Comparison of ENCODE assay signal across 8 mouse cellular contexts in the genomic region with DNA sequence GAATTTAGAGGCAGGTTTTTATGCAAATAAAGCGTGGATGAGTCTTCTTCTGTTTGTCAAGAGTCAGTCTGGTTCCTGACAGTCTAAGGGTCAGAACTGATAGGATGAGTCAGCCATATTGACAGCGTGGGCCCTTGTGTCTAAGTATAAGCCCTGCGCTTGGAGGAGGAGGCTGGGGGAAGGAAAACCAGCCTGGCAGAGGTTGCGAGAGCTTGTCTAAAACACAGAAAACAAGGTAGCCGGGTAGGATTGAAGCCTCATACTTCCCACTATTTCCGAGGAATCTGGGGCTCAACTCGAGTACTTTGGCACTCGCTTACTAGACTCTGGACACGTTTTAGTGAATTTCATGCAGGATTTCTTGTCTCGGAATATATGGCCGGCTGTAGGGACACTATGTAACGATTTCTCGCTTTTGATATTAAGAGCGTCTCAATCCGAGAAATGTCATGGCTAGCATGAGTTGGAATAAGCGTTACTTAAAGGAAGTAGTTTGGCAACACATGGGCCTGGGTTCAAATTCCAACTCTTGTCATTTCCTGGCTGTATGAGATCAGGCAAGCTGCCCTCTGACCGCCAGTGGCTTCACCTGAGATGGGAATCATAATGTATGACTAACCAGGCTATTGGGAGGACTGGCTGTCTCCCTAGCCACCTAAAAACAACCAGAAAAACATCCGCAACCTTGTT. TPM values are rescaled to one million over a fixed set of nuclear protein-coding genes. Genes with fewer than 3 reads are reported as not detected.
A peak's percentile ranks its signal among the peaks of the same experiment; 100 is the strongest.
DNase-seq lines count a peak whose midpoint lies in the region; ATAC-seq and TF ChIP-seq lines count a peak whose summit lies in the region.

No protein-coding gene starts in this region.

- no peak overlapping the region for H3K4me3 ChIP-seq in hindbrain, embryonic 13.5 days
- H3K4me3 ChIP-seq in hindbrain, embryonic 10.5 days, result no peak overlapping the region
- H3K4me3 ChIP-seq in neural tube, embryonic 13.5 days, result no peak overlapping the region
- no peak overlapping the region for H3K4me3 ChIP-seq in hindbrain, postnatal 0 days (ENCODE audit: low read length)
- H3K4me3 ChIP-seq in stomach, embryonic 16.5 days (replicated peaks; ENCODE audit: low read length), result no peak overlapping the region

- H3K9ac ChIP-seq in hindbrain, embryonic 13.5 days, result no peak overlapping the region
- no peak overlapping the region for H3K9ac ChIP-seq in neural tube, embryonic 13.5 days
- no peak overlapping the region for H3K9ac ChIP-seq in hindbrain, postnatal 0 days (replicated peaks; ENCODE audit: low read length)
- H3K9ac ChIP-seq in stomach, embryonic 16.5 days (ENCODE audit: low read length), result no peak overlapping the region

- DNase-seq in hindbrain, embryonic 10.5 days (ENCODE audit: low spot score), result no peak
- DNase-seq in neural tube, embryonic 10.5 days (ENCODE audit: extremely low spot score, low spot score), result no peak
- DNase-seq in hindbrain, postnatal 0 days (ENCODE audit: low spot score), result peak; percentile 53
- DNase-seq in adrenal gland, adult 18-20 months (ENCODE audit: low spot score in 2 of 2), result no peak
- no peak for DNase-seq in spleen, postnatal 14 days (ENCODE audit: low spot score in 2 of 2)

- H3K4me1 ChIP-seq in hindbrain, embryonic 13.5 days (replicated peaks), result peaks cover 9% of the 10 kb centered on the region
- H3K4me1 ChIP-seq in hindbrain, embryonic 10.5 days (replicated peaks), result no peaks in the 10 kb centered on the region
- H3K4me1 ChIP-seq in neural tube, embryonic 13.5 days (replicated peaks), result peaks cover 20% of the 10 kb centered on the region
- peaks cover 3% of the 10 kb centered on the region; the same call in 1 of the 2 replicates for H3K4me1 ChIP-seq in hindbrain, postnatal 0 days (ENCODE audit: insufficient read depth, low read length)
- 0 out of 2 replicates have a peak, but pooled peaks cover 2% of the 10 kb centered on the region for H3K4me1 ChIP-seq in stomach, embryonic 16.5 days (ENCODE audit: control insufficient read depth, insufficient read depth, low read length)

- peak overlapping the region; percentile 45 for H3K27ac ChIP-seq in hindbrain, embryonic 13.5 days
- no peak overlapping the region for H3K27ac ChIP-seq in hindbrain, embryonic 10.5 days
- H3K27ac ChIP-seq in neural tube, embryonic 13.5 days (replicated peaks), result peak overlapping the region; percentile 72
- H3K27ac ChIP-seq in hindbrain, postnatal 0 days, result peak overlapping the region; percentile 54; the same call in 1 of the 2 replicates
- H3K27ac ChIP-seq in stomach, embryonic 16.5 days (ENCODE audit: low read length), result peak overlapping the region; percentile 63

- no peaks in the 10 kb centered on the region for H3K9me3 ChIP-seq in hindbrain, embryonic 13.5 days
- H3K9me3 ChIP-seq in hindbrain, embryonic 10.5 days, result no peaks in the 10 kb centered on the region
- H3K9me3 ChIP-seq in neural tube, embryonic 13.5 days, result no peaks in the 10 kb centered on the region
- H3K9me3 ChIP-seq in hindbrain, postnatal 0 days (ENCODE audit: low read length), result no peaks in the 10 kb centered on the region
- H3K9me3 ChIP-seq in stomach, embryonic 16.5 days (replicated peaks; ENCODE audit: control insufficient read depth, low read length), result no peaks in the 10 kb centered on the region

- no peak for TF ChIP-seq CTCF in hindbrain, postnatal 0 days (IDR thresholded peaks at IDR 0.05; ENCODE audit: low read depth)

- H3K4me2 ChIP-seq in hindbrain, embryonic 13.5 days, result no peak overlapping the region
- H3K4me2 ChIP-seq in neural tube, embryonic 13.5 days, result no peak overlapping the region
- H3K4me2 ChIP-seq in hindbrain, postnatal 0 days (ENCODE audit: low read depth, low read length), result peak overlapping the region; percentile 34
- H3K4me2 ChIP-seq in stomach, embryonic 16.5 days (ENCODE audit: low read depth, low read length), result no peak overlapping the region

- no peaks in the 10 kb centered on the region for H3K36me3 ChIP-seq in hindbrain, embryonic 13.5 days
- no peaks in the 10 kb centered on the region for H3K36me3 ChIP-seq in hindbrain, embryonic 10.5 days
- no peaks in the 10 kb centered on the region for H3K36me3 ChIP-seq in neural tube, embryonic 13.5 days
- no peaks in the 10 kb centered on the region for H3K36me3 ChIP-seq in hindbrain, postnatal 0 days (ENCODE audit: insufficient read depth, low read length)
- no peaks in the 10 kb centered on the region for H3K36me3 ChIP-seq in stomach, embryonic 16.5 days (ENCODE audit: control insufficient read depth, insufficient read depth, low read length)

- no peaks in the 10 kb centered on the region for H3K27me3 ChIP-seq in hindbrain, embryonic 13.5 days
- H3K27me3 ChIP-seq in hindbrain, embryonic 10.5 days (ENCODE audit: insufficient read depth, poor library complexity, severe bottlenecking), result no peaks in the 10 kb centered on the region
- no peaks in the 10 kb centered on the region for H3K27me3 ChIP-seq in neural tube, embryonic 13.5 days
- H3K27me3 ChIP-seq in hindbrain, postnatal 0 days (ENCODE audit: insufficient read depth, low read length), result no peaks in the 10 kb centered on the region
- H3K27me3 ChIP-seq in stomach, embryonic 16.5 days (ENCODE audit: control insufficient read depth, insufficient read depth, low read length), result no peaks in the 10 kb centered on the region

- 92% methylated on average over 18 of the region's 18 CpGs for WGBS in hindbrain, embryonic 13.5 days
- 91% methylated on average over 18 of the region's 18 CpGs for WGBS in hindbrain, embryonic 10.5 days
- WGBS in neural tube, embryonic 13.5 days, result 87% methylated on average over 18 of the region's 18 CpGs
- WGBS in hindbrain, postnatal 0 days, result 73% methylated on average over 18 of the region's 18 CpGs
- WGBS in stomach, embryonic 16.5 days, result 84% methylated on average over 18 of the region's 18 CpGs

- ATAC-seq in hindbrain, embryonic 13.5 days (ENCODE audit: low FRiP score), result no peak
- no peak for ATAC-seq in neural tube, embryonic 13.5 days (ENCODE audit: low read depth)
- ATAC-seq in hindbrain, postnatal 0 days, result peak; percentile 25; the same call in 1 of the 2 replicates
- 0 out of 2 replicates have a peak, but pooled peaks have one; percentile 16 for ATAC-seq in stomach, embryonic 16.5 days (ENCODE audit: insufficient read depth, low FRiP score)

RNA-seq across cellular contexts. Expression of a gene that starts 39.4 kb away (rescaled TPM):
- polyA plus RNA-seq in hindbrain, embryonic 13.5 days (2015; fragmentation: Nextera tagmentation; extraction: Ambion mirVana), result 49.1 and 54.1 TPM in 2 replicates
- 86.4 and 93.6 TPM in 2 replicates for polyA plus RNA-seq in hindbrain, embryonic 10.5 days (2016; fragmentation: Nextera tagmentation; extraction: Ambion mirVana)
- 38.5 and 41.9 TPM in 2 replicates for polyA plus RNA-seq in neural tube, embryonic 13.5 days (2015; fragmentation: Nextera tagmentation; extraction: Ambion mirVana)
- total RNA-seq in hindbrain, postnatal 0 days (2014; rRNA removed), result 25.1 and 26.2 TPM in 2 replicates
- 11.7 TPM in 2 replicates for polyA plus RNA-seq in hindbrain, postnatal 0 days (2015; fragmentation: Nextera tagmentation; extraction: Ambion mirVana)
- 11.7 and 13.0 TPM in 2 replicates for polyA plus RNA-seq in stomach, embryonic 16.5 days (2015; fragmentation: Nextera tagmentation; extraction: Ambion mirVana)
- total RNA-seq in adrenal gland, adult 18-20 months (2021), result 10 to 100 TPM; 12.7 to 15.6 TPM

Comparison
In these comparisons a context has a peak if more than half of its experiments do, and no peak if none do; other contexts are left out.
1. ATAC-seq: peak in hindbrain, postnatal 0 days (single experiment) and stomach, embryonic 16.5 days (single experiment); none in hindbrain, embryonic 13.5 days (single experiment) and neural tube, embryonic 13.5 days (single experiment).